Mouse (Mus musculus): ENCODE data around the gene Ptprg. TPM values are rescaled to one million over a fixed set of nuclear protein-coding genes. Genes with fewer than 3 reads are reported as not detected.

Gene Ptprg
- polyA plus RNA-seq, 1 experiment from 2014 or later: 48.0 TPM

DNA sequence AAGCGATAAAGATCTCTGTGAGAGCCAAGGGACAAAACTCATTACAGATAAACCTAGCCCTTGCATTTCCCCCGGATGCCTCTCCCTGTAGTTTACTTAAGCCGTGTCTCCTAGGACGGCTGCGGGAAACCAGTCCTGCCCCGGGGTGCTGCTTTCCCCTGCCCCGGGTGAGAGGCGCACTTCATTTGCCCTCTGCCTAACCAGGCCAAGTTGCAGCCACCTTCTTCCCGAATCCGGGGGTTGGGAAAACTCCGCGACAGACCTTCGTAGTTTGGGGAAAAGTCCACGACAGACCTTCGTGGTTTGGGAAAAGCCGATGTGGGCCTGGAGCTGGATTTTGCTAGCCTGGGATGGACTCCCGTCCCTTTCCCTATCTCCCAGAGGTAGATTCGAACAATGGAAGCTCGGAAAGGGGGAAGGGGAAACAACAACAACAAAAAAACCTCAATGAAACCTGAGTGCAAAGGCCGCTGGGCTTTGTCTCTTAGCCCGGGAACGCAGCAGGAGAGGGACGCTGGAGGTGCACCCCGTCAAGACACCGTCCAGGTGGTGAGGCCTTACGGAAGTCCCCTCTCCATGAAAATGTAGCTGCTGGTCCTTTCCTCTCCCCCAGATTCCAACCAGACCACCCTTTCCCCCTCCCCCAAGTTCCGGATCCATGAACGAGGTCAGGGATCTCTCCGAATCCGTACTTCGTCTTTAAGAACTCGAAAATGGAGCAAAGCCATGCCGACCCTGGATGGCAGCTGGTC is 635 bp upstream of the Ptprg start:
- ATAC-seq (replicated peaks; ENCODE audit: low FRiP score) (peak; percentile 23), DNase-seq (ENCODE audit: low spot score) (peak; percentile 57)
- H3K36me3 ChIP-seq (ENCODE audit: control insufficient read depth, insufficient read depth, low read length): no peaks in the 10 kb centered on the region
- H3K4me2 ChIP-seq (ENCODE audit: low read depth, low read length, severe bottlenecking): peak overlapping the region; percentile 75
- peak overlapping the region; percentile 75 for H3K4me3 ChIP-seq (ENCODE audit: low read depth, low read length)
- H3K9me3 ChIP-seq (ENCODE audit: control insufficient read depth, low read length): no peaks in the 10 kb centered on the region
- H3K27ac ChIP-seq (ENCODE audit: low read depth, low read length): peak overlapping the region; percentile 96
- H3K4me1 ChIP-seq (replicated peaks; ENCODE audit: control insufficient read depth, insufficient read depth, low read length): peaks cover 3% of the 10 kb centered on the region; the same call in 1 of the 2 replicates
- H3K9ac ChIP-seq (ENCODE audit: low read length): peak overlapping the region; percentile 87
- no peaks in the 10 kb centered on the region; the same call in 1 of the 2 replicates for H3K27me3 ChIP-seq (ENCODE audit: control insufficient read depth, insufficient read depth, low read length)
- 1% methylated on average over 33 of the region's 33 CpGs for WGBS

DNA sequence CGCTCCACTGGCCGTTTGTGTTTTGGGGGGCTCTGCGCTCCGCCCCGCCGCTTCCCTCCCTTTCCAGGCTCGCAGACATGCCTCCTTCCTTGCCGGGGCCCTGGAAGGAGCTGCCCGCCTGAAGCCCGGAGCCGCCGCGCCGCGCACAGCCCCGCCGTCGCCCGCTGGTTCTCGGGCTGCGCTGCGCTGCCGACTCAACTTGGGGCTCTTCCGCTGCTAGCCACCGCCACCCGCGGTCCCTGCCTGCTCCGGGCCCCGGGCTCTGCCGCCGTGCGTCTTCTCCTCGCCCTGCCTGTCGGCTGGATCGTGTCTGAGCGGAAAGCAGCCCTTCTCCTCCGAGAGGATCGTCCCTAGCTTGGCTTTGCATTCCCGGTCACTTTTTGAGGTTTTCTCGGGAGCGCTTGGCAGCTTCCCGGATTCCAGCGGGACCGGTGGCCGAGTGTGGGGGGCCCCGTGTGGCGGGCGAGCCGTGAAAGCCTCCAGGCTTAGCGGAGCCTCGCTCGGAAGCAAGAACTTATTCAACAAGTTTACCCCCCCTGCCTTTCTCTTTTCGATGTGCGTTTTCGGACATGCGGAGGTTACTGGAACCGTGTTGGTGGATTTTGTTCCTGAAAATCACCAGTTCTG is 460 bp downstream of the Ptprg start:
- Histone ChIP-seq H3K4me2 (ENCODE audit: low read depth, low read length, severe bottlenecking) (peak overlapping the region; percentile 75), H3K27me3 (ENCODE audit: control insufficient read depth, insufficient read depth, low read length) (no peaks in the 10 kb centered on the region; the same call in 1 of the 2 replicates), H3K36me3 (ENCODE audit: control insufficient read depth, insufficient read depth, low read length) (no peaks in the 10 kb centered on the region), H3K9ac (ENCODE audit: low read length) (peak overlapping the region; percentile 87), H3K4me3 (ENCODE audit: low read depth, low read length) (peak overlapping the region; percentile 75), H3K27ac (ENCODE audit: low read depth, low read length) (peak overlapping the region; percentile 96), H3K9me3 (ENCODE audit: control insufficient read depth, low read length) (no peaks in the 10 kb centered on the region), H3K4me1 (replicated peaks; ENCODE audit: control insufficient read depth, insufficient read depth, low read length) (peaks cover 3% of the 10 kb centered on the region; the same call in 1 of the 2 replicates)
- DNase-seq (ENCODE audit: low spot score) (no peak), ATAC-seq (replicated peaks; ENCODE audit: low FRiP score) (peak; percentile 7)
- under 1% methylated on average over 44 of the region's 57 CpGs for WGBS

DNA sequence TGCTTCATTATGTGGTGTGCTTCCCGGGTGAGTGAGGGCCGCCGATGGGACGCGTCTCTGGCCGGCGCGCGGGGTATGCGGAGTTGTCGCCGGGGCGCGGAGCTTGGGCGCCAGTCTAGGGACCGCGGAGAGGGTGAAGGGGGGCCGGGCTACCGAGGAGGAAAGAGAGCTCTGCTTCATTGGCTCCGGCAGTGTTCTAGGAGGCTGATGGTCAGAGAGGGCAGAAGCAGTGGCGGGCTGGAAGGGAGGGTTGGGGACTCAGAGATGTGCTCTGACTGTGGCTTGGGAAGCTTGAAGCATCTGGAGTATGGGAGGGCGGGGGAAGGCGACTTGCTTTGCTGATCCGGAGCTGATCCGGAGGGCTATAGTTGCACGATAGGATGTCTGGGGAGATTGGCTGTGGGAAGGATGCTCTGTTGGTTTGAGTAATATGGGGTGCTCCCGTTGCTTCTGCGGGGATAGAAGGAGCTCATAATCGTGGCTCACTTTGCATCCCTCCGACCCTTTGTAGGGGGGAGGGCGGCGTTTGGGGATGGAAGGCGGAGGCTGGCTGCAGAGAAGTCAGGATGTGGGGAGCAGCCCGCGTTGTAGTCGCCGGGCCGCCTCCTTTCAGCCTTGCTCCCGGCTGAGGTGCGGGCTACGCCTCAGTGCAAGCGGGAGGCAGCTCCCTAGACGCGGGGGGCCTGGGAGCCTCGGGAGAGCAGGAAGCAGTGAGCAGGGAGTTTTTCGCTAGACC is 1.1 kb downstream of the Ptprg start:
- ATAC-seq (replicated peaks; ENCODE audit: low FRiP score): peak; percentile 67
- peaks cover 3% of the 10 kb centered on the region; the same call in 1 of the 2 replicates for H3K4me1 ChIP-seq (replicated peaks; ENCODE audit: control insufficient read depth, insufficient read depth, low read length)
- H3K4me2 ChIP-seq (ENCODE audit: low read depth, low read length, severe bottlenecking): peak overlapping the region; percentile 75
- WGBS: under 1% methylated on average over 46 of the region's 46 CpGs
- DNase-seq (ENCODE audit: low spot score): peak; percentile 82
- no peaks in the 10 kb centered on the region for H3K9me3 ChIP-seq (ENCODE audit: control insufficient read depth, low read length)
- peak overlapping the region; percentile 75 for H3K4me3 ChIP-seq (ENCODE audit: low read depth, low read length)
- no peaks in the 10 kb centered on the region; the same call in 1 of the 2 replicates for H3K27me3 ChIP-seq (ENCODE audit: control insufficient read depth, insufficient read depth, low read length)
- peak overlapping the region; percentile 87 for H3K9ac ChIP-seq (ENCODE audit: low read length)
- peak overlapping the region; percentile 96 for H3K27ac ChIP-seq (ENCODE audit: low read depth, low read length)
- H3K36me3 ChIP-seq (ENCODE audit: control insufficient read depth, insufficient read depth, low read length): no peaks in the 10 kb centered on the region

DNA sequence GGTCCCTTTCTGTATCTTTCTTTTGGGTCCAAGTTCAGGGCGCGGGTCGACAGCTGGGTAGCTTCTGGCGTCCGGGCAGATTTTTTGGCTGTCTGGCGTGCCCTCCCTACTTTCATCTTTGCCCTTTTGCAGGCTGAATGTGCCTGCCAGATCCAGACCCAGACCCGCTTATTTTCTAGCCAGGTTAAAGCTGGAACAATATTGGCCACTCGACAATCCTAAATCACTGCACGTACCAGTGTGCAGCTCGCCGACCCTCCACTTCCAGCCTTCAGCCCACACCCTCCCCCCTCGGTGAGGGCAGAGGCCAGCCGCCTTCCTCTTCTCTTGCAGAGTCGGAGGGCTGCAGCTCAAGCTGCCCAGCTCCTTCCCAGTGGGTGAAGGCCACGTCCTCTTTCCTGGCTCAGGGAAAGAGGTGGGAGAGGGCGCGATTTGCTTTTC is 1.7 kb downstream of the Ptprg start:
- H3K27me3 ChIP-seq (ENCODE audit: control insufficient read depth, insufficient read depth, low read length): no peaks in the 10 kb centered on the region; the same call in 1 of the 2 replicates
- peak overlapping the region; percentile 75 for H3K4me2 ChIP-seq (ENCODE audit: low read depth, low read length, severe bottlenecking)
- peak overlapping the region; percentile 34 for H3K27ac ChIP-seq (ENCODE audit: low read depth, low read length)
- peak overlapping the region; percentile 87 for H3K9ac ChIP-seq (ENCODE audit: low read length)
- H3K9me3 ChIP-seq (ENCODE audit: control insufficient read depth, low read length): no peaks in the 10 kb centered on the region
- H3K4me3 ChIP-seq (ENCODE audit: low read depth, low read length): peak overlapping the region; percentile 75
- ATAC-seq (replicated peaks; ENCODE audit: low FRiP score) (no peak), DNase-seq (ENCODE audit: low spot score) (peak; percentile 70)
- WGBS: 0% methylated on average over 17 of the region's 17 CpGs
- peaks cover 3% of the 10 kb centered on the region; the same call in 1 of the 2 replicates for H3K4me1 ChIP-seq (replicated peaks; ENCODE audit: control insufficient read depth, insufficient read depth, low read length)
- no peaks in the 10 kb centered on the region for H3K36me3 ChIP-seq (ENCODE audit: control insufficient read depth, insufficient read depth, low read length)

DNA sequence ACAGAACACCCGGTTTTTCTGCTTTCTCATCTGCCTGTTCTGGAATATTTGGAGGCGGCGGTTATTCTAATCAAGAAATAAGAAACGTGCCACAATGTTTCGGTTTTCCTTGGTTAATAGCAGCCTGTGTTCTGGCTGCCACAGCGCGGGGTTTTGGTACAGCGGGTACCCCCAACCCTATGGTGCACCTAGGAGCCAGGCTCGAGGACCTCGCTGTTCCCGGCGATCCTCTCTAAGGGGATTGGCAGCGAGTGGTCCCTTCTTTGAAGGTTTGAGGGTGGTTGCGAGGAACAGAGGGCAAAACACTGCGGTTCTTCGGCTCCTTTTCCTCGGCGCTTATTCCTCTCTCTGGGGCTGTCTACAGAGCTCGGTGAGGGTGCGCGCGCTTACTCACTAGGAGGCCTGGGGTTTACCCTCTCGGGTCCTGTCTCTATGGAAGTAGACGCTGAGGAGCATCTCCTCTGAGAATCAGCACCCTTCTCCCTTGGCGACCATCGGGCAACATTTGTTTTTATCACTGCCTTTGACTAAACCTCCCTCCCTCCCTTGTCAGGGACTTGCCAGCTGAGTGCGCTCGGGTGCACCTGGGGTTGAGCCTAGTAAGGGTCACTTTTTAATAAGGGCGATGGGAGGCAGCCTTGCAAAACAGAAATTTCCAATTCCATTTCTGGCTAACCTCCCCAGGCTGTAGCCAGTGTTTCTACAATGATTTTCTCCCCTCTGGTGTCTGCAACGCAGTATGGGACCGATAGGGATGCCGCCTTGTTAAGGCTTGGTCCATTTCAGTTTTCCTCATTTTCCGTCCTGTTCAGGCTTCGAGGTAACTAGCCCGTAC is 2.4 kb downstream of the Ptprg start:
- Histone ChIP-seq H3K4me1 (replicated peaks; ENCODE audit: control insufficient read depth, insufficient read depth, low read length) (peaks cover 3% of the 10 kb centered on the region; the same call in 1 of the 2 replicates), H3K36me3 (ENCODE audit: control insufficient read depth, insufficient read depth, low read length) (no peaks in the 10 kb centered on the region), H3K9ac (ENCODE audit: low read length) (peak overlapping the region; percentile 87), H3K27ac (ENCODE audit: low read depth, low read length) (no peak overlapping the region), H3K4me2 (ENCODE audit: low read depth, low read length, severe bottlenecking) (peak overlapping the region; percentile 75), H3K4me3 (ENCODE audit: low read depth, low read length) (peak overlapping the region; percentile 75), H3K27me3 (ENCODE audit: control insufficient read depth, insufficient read depth, low read length) (no peaks in the 10 kb centered on the region; the same call in 1 of the 2 replicates), H3K9me3 (ENCODE audit: control insufficient read depth, low read length) (no peaks in the 10 kb centered on the region)
- under 1% methylated on average over 35 of the region's 35 CpGs for WGBS
- DNase-seq (ENCODE audit: low spot score) (peak; percentile 62), ATAC-seq (replicated peaks; ENCODE audit: low FRiP score) (no peak)

DNA sequence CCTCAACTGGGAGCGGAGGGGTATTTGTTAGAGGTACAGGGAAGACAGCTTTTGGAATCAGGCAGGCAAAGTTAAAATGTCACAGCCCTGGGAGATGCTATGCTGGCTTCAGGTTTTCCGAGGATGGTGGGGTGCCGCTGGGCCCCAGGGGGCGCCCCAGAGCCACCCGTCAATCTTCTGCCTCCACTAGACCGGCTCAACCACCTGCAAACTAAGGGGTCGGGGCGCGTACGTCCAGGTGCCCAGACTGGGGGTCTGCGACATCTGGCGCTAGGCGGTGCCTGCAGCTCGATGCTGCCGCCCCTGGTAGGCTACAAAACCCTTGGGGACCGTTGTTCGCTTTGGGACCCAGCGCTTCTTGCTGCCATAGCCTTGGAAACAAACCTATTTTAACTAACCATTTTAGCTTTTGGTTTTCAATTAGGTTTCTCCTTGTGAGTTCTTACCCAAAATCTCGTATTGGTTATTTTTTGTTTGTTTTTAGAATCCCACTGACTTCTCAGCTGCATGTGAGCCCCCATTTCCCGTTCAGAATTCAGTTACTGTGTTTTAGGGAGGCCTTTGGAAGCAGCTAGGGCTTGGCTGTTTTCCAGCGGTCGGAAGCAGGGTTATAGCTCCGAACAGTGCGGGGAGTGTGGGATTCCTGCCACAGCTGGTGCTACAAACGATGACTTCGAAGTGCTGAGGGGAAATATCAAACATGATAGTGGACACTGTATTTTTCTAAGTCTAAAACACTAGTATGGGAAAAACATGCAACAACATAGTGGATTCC is 3.2 kb downstream of the Ptprg start:
- H3K4me2 ChIP-seq (ENCODE audit: low read depth, low read length, severe bottlenecking): peak overlapping the region; percentile 75
- ATAC-seq (replicated peaks; ENCODE audit: low FRiP score) (peak; percentile 9; the same call in 1 of the 2 replicates), DNase-seq (ENCODE audit: low spot score) (peak; percentile 80)
- peaks cover 3% of the 10 kb centered on the region; the same call in 1 of the 2 replicates for H3K4me1 ChIP-seq (replicated peaks; ENCODE audit: control insufficient read depth, insufficient read depth, low read length)
- H3K27me3 ChIP-seq (ENCODE audit: control insufficient read depth, insufficient read depth, low read length): no peaks in the 10 kb centered on the region; the same call in 1 of the 2 replicates
- 11% methylated on average over 26 of the region's 26 CpGs for WGBS
- no peaks in the 10 kb centered on the region for H3K9me3 ChIP-seq (ENCODE audit: control insufficient read depth, low read length)
- H3K27ac ChIP-seq (ENCODE audit: low read depth, low read length): no peak overlapping the region
- peak overlapping the region; percentile 75 for H3K4me3 ChIP-seq (ENCODE audit: low read depth, low read length)
- H3K9ac ChIP-seq (ENCODE audit: low read length): peak overlapping the region; percentile 87
- no peaks in the 10 kb centered on the region for H3K36me3 ChIP-seq (ENCODE audit: control insufficient read depth, insufficient read depth, low read length)

DNA sequence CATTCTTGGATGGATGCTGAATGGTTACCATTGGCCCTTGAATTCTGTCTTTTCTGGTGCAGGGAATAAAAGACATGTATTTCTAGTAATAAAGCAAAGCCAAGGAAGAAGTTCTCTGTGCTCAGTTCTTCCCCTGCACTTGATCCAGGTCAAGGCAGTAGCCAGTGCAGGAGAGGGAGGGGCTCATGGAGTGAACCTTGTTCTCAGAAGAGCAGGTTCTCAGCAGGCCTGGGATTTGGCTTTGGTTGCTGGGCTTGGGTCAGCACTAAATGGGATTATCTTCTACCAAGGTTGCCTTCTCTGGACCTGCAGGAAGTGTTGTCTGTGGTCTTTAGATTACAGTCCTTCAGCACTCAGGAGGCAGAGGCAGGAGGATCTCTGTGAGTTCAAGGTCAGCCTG is 5.2 kb downstream of the Ptprg start:
- Histone ChIP-seq H3K27me3 (ENCODE audit: control insufficient read depth, insufficient read depth, low read length) (no peaks in the 10 kb centered on the region), H3K36me3 (ENCODE audit: control insufficient read depth, insufficient read depth, low read length) (no peaks in the 10 kb centered on the region), H3K4me3 (ENCODE audit: low read depth, low read length) (no peak overlapping the region), H3K27ac (ENCODE audit: low read depth, low read length) (no peak overlapping the region), H3K4me2 (ENCODE audit: low read depth, low read length, severe bottlenecking) (no peak overlapping the region), H3K9ac (ENCODE audit: low read length) (no peak overlapping the region), H3K9me3 (ENCODE audit: control insufficient read depth, low read length) (no peaks in the 10 kb centered on the region), H3K4me1 (replicated peaks; ENCODE audit: control insufficient read depth, insufficient read depth, low read length) (peaks cover 3% of the 10 kb centered on the region; the same call in 1 of the 2 replicates)
- DNase-seq (ENCODE audit: low spot score): no peak
- ATAC-seq (replicated peaks; ENCODE audit: low FRiP score): no peak
